Mouse (Mus musculus) liver, embryonic 14.5 days (tissue): Measurements from ENCODE around the gene Pon1. TPM values are rescaled to one million over a fixed set of nuclear protein-coding genes. Genes with fewer than 3 reads are reported as not detected.

Source experiments
- ATAC-seq: fragments of 200-750 bp; cut with Nextera tagmentation; 2 replicates; pipeline ENCODE4 v1.8.0; 2017; ENCODE audit warnings: moderate number of reproducible peaks, mild to moderate bottlenecking, moderate library complexity; ENCODE audit not compliant: insufficient read depth
- DNase-seq, 3 experiments: peaks; one replicate each; pipeline ENCODE4 v3.0.0-alpha.2; 2012 to 2013; ENCODE audit warnings: low read depth in 3 of 3, low spot score in 3 of 3
- H3K27ac ChIP-seq: fragments of 300-500 bp; sonication (generic); 2 replicates; pipeline ENCODE4 v1.5.1; 2014; ENCODE audit warnings: moderate library complexity, mild to moderate bottlenecking, control low read depth, inconsistent platforms
- H3K27me3 ChIP-seq: fragments of 300-500 bp; sonication (generic); 2 replicates; pipeline ENCODE4 v1.6.1; 2014; ENCODE audit warnings: mild to moderate bottlenecking, low read length, moderate library complexity; ENCODE audit not compliant: control insufficient read depth, insufficient read depth
- H3K36me3 ChIP-seq: fragments of 300-500 bp; sonication (generic); replicated peaks from 2 replicates; pipeline ENCODE4 v1.6.1; 2014; ENCODE audit warnings: low read depth; ENCODE audit not compliant: control insufficient read depth, insufficient read depth
- H3K4me1 ChIP-seq, 2 experiments: fragments of 200-500 bp in 1 of 2; fragments of 300-500 bp in 1 of 2; sonication (generic) in 1 of 2; replicated peaks; 2 replicates each; pipeline ENCODE4 v1.6.1; 2012 to 2014; ENCODE audit warnings: antibody characterized with exemption in 1 of 2, inconsistent platforms in 1 of 2, low read length in 1 of 2; ENCODE audit not compliant: control insufficient read depth in 2 of 2, insufficient read depth in 2 of 2
- H3K4me2 ChIP-seq: fragments of 300-500 bp; sonication (generic); 2 replicates; pipeline ENCODE4 v1.6.1; 2014; ENCODE audit warnings: low read depth, mild to moderate bottlenecking, control low read depth, moderate library complexity
- H3K4me3 ChIP-seq, 2 experiments: fragments of 200-500 bp in 1 of 2; fragments of 300-500 bp in 1 of 2; sonication (generic) in 1 of 2; 2 replicates each; pipeline ENCODE4 v1.5.1; 2012 to 2014; ENCODE audit warnings: low read depth in 2 of 2, low read length in 2 of 2, mild to moderate bottlenecking in 2 of 2, control low read depth in 1 of 2, inconsistent platforms in 1 of 2, moderate library complexity in 1 of 2; ENCODE audit not compliant: insufficient read depth in 1 of 2
- H3K9ac ChIP-seq: fragments of 300-500 bp; sonication (generic); replicated peaks from 2 replicates; pipeline ENCODE4 v1.6.1; 2014; ENCODE audit warnings: mild to moderate bottlenecking, control low read depth, moderate library complexity
- H3K9me3 ChIP-seq: fragments of 300-500 bp; sonication (generic); 2 replicates; pipeline ENCODE4 v1.6.1; 2016; ENCODE audit warnings: low read length, mixed read lengths; ENCODE audit not compliant: control insufficient read depth
- CTCF ChIP-seq: IDR thresholded peaks from 2 replicates; pipeline ENCODE4 v1.5.1; 2016; ENCODE audit warnings: antibody characterized with exemption, low read depth, control low read depth
- EP300 ChIP-seq: IDR thresholded peaks from 2 replicates; pipeline ENCODE4 v1.6.1; 2016; ENCODE audit warnings: antibody characterized with exemption, low read depth
- WGBS: fragments of 180-500 bp; shearing (Covaris S2); extraction: QIAGEN DNeasy Blood & Tissue Kit; methylation state at CpG from one replicate; pipeline ENCODE4 v1.1.7; 2014; ENCODE audit not compliant: insufficient replicate concordance; 5-methylcytosine and 5-hydroxymethylcytosine counted together
- polyA plus RNA-seq, 2 experiments: library from polyadenylated mRNA; depleted of rRNA in 1 of 2; stranded (reverse) in 1 of 2; unstranded in 1 of 2; fragments of >200 nt; fragmentation: Nextera tagmentation in 1 of 2; extraction: Ambion mirVana in 1 of 2; gene quantifications; 2 replicates each; pipeline versions ENCODE4 v1.2.1 to v1.2.3; 2012 to 2014

Pon1 gene
- polyA plus RNA-seq, 2 experiments, result 1.9 to 4.4 TPM

- DNase-seq (no peak), ATAC-seq (no peak)
- H3K4me3 ChIP-seq, result no peak overlapping the region
- no peak overlapping the region for H3K9ac ChIP-seq
- H3K9me3 ChIP-seq, result no peaks in the 10 kb centered on the region
- peaks cover 0 to 3% of the 10 kb centered on the region in 2 experiments; a peak in 1 of 4 replicates for H3K4me1 ChIP-seq
- H3K27me3 ChIP-seq, result no peaks in the 10 kb centered on the region
- no peak for TF ChIP-seq CTCF
- no peak for TF ChIP-seq EP300
- H3K36me3 ChIP-seq, result no peaks in the 10 kb centered on the region
- no peak overlapping the region for H3K4me2 ChIP-seq
- WGBS, result 84% methylated on average over 12 of the region's 12 CpGs
- no peak overlapping the region for H3K27ac ChIP-seq
These were observed 54.7 kb downstream of the Pon1 start for GRCm38 (mm10) chr6:5138875-5139631.

- Histone ChIP-seq H3K4me2 (no peak overlapping the region), H3K36me3 (no peaks in the 10 kb centered on the region), H3K27ac (no peak overlapping the region), H3K4me1 (peaks cover 0 to 3% of the 10 kb centered on the region in 2 experiments; a peak in 1 of 4 replicates), H3K9ac (no peak overlapping the region), H3K27me3 (no peaks in the 10 kb centered on the region), H3K9me3 (no peaks in the 10 kb centered on the region), H3K4me3 (no peak overlapping the region)
- no peak for ATAC-seq
- 75% methylated on average over 6 of the region's 6 CpGs for WGBS
- TF ChIP-seq CTCF (no peak), EP300 (no peak)
- no peak for DNase-seq
These were observed 57.7 kb downstream of the Pon1 start for GRCm38 (mm10) chr6:5136046-5136445.

- Histone ChIP-seq H3K9ac (no peak overlapping the region), H3K27ac (no peak overlapping the region), H3K9me3 (no peaks in the 10 kb centered on the region), H3K4me2 (no peak overlapping the region), H3K4me3 (no peak overlapping the region), H3K4me1 (peaks cover 0 to 3% of the 10 kb centered on the region in 2 experiments; a peak in 1 of 4 replicates), H3K36me3 (no peaks in the 10 kb centered on the region), H3K27me3 (no peaks in the 10 kb centered on the region)
- 70% methylated on average over 6 of the region's 6 CpGs for WGBS
- no peak for DNase-seq
- TF ChIP-seq EP300, result no peak
- no peak for TF ChIP-seq CTCF
- ATAC-seq, result no peak
These were observed 58.8 kb downstream of the Pon1 start for GRCm38 (mm10) chr6:5134986-5135385.

- no peaks in the 10 kb centered on the region for H3K36me3 ChIP-seq
- ATAC-seq, result no peak
- no peaks in the 10 kb centered on the region for H3K9me3 ChIP-seq
- H3K4me3 ChIP-seq, result no peak overlapping the region
- no peaks in the 10 kb centered on the region for H3K27me3 ChIP-seq
- no peak overlapping the region for H3K27ac ChIP-seq
- TF ChIP-seq CTCF, result no peak
- TF ChIP-seq EP300, result no peak
- H3K4me1 ChIP-seq, result no peaks in the 10 kb centered on the region
- no peak for DNase-seq
- no peak overlapping the region for H3K4me2 ChIP-seq
- 79% methylated on average over 14 of the region's 14 CpGs for WGBS
- no peak overlapping the region for H3K9ac ChIP-seq
These were observed 64.2 kb downstream of the Pon1 start for GRCm38 (mm10) chr6:5129364-5130093.

GRCm38 (mm10) chr6:5120229-5120628 is 73.5 kb downstream of the Pon1 start:
- ATAC-seq, result no peak
- Histone ChIP-seq H3K36me3 (no peaks in the 10 kb centered on the region), H3K27me3 (no peaks in the 10 kb centered on the region), H3K4me2 (no peak overlapping the region), H3K4me3 (no peak overlapping the region), H3K4me1 (no peaks in the 10 kb centered on the region; a peak in 1 of 4 replicates), H3K9ac (no peak overlapping the region), H3K27ac (no peak overlapping the region), H3K9me3 (no peaks in the 10 kb centered on the region)
- WGBS, result 50% methylated on average over 3 of the region's 3 CpGs
- DNase-seq, result no peak
- no peak for TF ChIP-seq EP300
- TF ChIP-seq CTCF, result no peak
